Mouse (Mus musculus) bone marrow, adult 2 months (tissue): ENCODE data around the gene 2310033P09Rik.

ENCODE experiments used
- CTCF ChIP-seq: fragments of 200-500 bp; IDR thresholded peaks from 2 replicates; pipeline ENCODE4 v1.5.1; 2011; ENCODE audit warnings: low read length, control low read depth; ENCODE audit not compliant: control insufficient read depth, insufficient read depth
- POLR2A ChIP-seq: fragments of 200-500 bp; IDR thresholded peaks from 2 replicates; pipeline ENCODE4 v1.6.1; 2011; ENCODE audit warnings: low read depth, mild to moderate bottlenecking, control low read depth, low read length, borderline replicate concordance; ENCODE audit not compliant: control insufficient read depth

- TF ChIP-seq CTCF, result no peak
- TF ChIP-seq POLR2A, result no peak
Measured at GRCm38 (mm10) chr11:59210020-59210419, 1.9 kb downstream of the 2310033P09Rik start.
